Comparison of ENCODE assay signal across 17 mouse cellular contexts in the genomic region with DNA sequence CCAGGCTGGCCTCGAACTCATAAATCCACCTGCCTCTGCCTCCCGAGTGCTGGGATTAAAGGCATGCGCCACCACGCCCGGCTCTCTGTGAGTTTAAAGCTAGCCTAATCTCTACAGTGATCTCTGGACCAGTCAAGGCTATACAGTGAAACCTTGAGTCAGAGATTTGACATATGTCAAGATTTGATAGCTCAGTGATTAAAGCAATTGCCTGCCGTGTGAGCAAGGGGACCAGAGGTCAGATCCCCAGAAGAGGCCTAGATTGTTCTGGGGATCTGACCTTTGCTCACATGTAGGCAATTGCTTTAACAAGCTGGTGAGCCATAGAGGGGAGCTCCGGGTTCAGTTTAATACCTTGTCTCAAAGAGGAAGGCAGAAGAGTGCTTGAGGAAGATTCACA.
"Had no signal": no experiment of that assay in that cellular context is flagged by ENCODE, and none has a peak within 500 bp of the region (broad histone marks: within the 10 kb centered on the region; RNA-seq: fewer than 3 reads in every experiment).

No protein-coding gene starts in this region.

- H3K4me1 ChIP-seq: midbrain, embryonic 13.5 days; midbrain, embryonic 15.5 days; neural tube, embryonic 12.5 days; stomach, embryonic 15.5 days had no signal

- DNase-seq: liver, postnatal 0 days; lung, adult 2 months; lung, postnatal 14 days; lung, postnatal 36 days; right cerebral cortex, postnatal 14 days; thymus, adult 2 months; thymus, postnatal 25 days; thymus, postnatal 4 days had no signal

- ATAC-seq: liver, postnatal 0 days; lung, postnatal 0 days; midbrain, embryonic 13.5 days; midbrain, embryonic 15.5 days had no signal

- H3K4me3 ChIP-seq: lung, embryonic 15.5 days; megakaryocyte, embryonic 14.5 days; midbrain, embryonic 13.5 days; midbrain, embryonic 15.5 days; neural tube, embryonic 12.5 days; stomach, embryonic 15.5 days had no signal

- H3K9ac ChIP-seq: liver, postnatal 0 days; lung, embryonic 15.5 days; midbrain, embryonic 13.5 days; midbrain, embryonic 15.5 days; neural tube, embryonic 12.5 days; stomach, embryonic 15.5 days had no signal

- H3K36me3 ChIP-seq: lung, embryonic 15.5 days; midbrain, embryonic 13.5 days; midbrain, embryonic 15.5 days; neural tube, embryonic 12.5 days; stomach, embryonic 15.5 days had no signal

- H3K27ac ChIP-seq: lung, embryonic 15.5 days; macrophage; midbrain, embryonic 13.5 days; midbrain, embryonic 15.5 days; neural tube, embryonic 12.5 days; stomach, embryonic 15.5 days had no signal

- H3K4me2 ChIP-seq: lung, embryonic 15.5 days; midbrain, embryonic 11.5 days; midbrain, embryonic 13.5 days; midbrain, embryonic 15.5 days; neural tube, embryonic 12.5 days; stomach, embryonic 15.5 days had no signal

- H3K27me3 ChIP-seq: lung, embryonic 15.5 days; megakaryocyte, embryonic 14.5 days; midbrain, embryonic 13.5 days; midbrain, embryonic 15.5 days; neural tube, embryonic 12.5 days; stomach, embryonic 15.5 days had no signal

- H3K9me3 ChIP-seq: lung, embryonic 15.5 days; megakaryocyte, embryonic 14.5 days; midbrain, embryonic 13.5 days; midbrain, embryonic 15.5 days; neural tube, embryonic 12.5 days; stomach, embryonic 15.5 days had no signal
